Mouse (Mus musculus) liver, embryonic 11.5 days (tissue): ENCODE results near the gene Zfhx2. TPM values are rescaled to one million over a fixed set of nuclear protein-coding genes. Genes with fewer than 3 reads are reported as not detected.
"Not testable (repeated sequence)": the region's sequence is repeated elsewhere in the genome, so short reads cannot be mapped to it uniquely, and the experiment has no call there.

Experiments
- ATAC-seq: fragments of 200-750 bp; cut with Nextera tagmentation; replicated peaks from 2 replicates; pipeline ENCODE4 v1.8.0; 2017; ENCODE audit warnings: moderate number of reproducible peaks, mild to moderate bottlenecking, moderate TSS enrichment, moderate library complexity; ENCODE audit not compliant: low FRiP score
- DNase-seq: peaks from one replicate; pipeline ENCODE4 v3.0.0-alpha.2; 2017; ENCODE audit warnings: low spot score
- H3K27ac ChIP-seq: fragments of 300-500 bp; sonication (generic); 2 replicates; pipeline ENCODE4 v1.5.1; 2014; ENCODE audit warnings: mild to moderate bottlenecking, low read depth, low read length, control low read depth
- H3K27me3 ChIP-seq: fragments of 300-500 bp; sonication (generic); replicated peaks from 2 replicates; pipeline ENCODE4 v1.6.1; 2014; ENCODE audit warnings: low read length, mixed read lengths; ENCODE audit not compliant: control insufficient read depth, insufficient read depth
- H3K36me3 ChIP-seq: fragments of 300-500 bp; sonication (generic); 2 replicates; pipeline ENCODE4 v1.6.1; 2014; ENCODE audit warnings: mild to moderate bottlenecking, low read length, moderate library complexity, mixed read lengths; ENCODE audit not compliant: control insufficient read depth, insufficient read depth
- H3K4me1 ChIP-seq: fragments of 300-500 bp; sonication (generic); replicated peaks from 2 replicates; pipeline ENCODE4 v1.6.1; 2014; ENCODE audit warnings: low read length, mixed read lengths; ENCODE audit not compliant: control insufficient read depth, insufficient read depth
- H3K4me2 ChIP-seq: fragments of 300-500 bp; sonication (generic); 2 replicates; pipeline ENCODE4 v1.6.1; 2014; ENCODE audit warnings: mild to moderate bottlenecking, control low read depth, moderate library complexity
- H3K4me3 ChIP-seq: fragments of 300-500 bp; sonication (generic); 2 replicates; pipeline ENCODE4 v1.5.1; 2014; ENCODE audit warnings: low read depth, low read length, control low read depth
- H3K9ac ChIP-seq: fragments of 300-500 bp; sonication (generic); 2 replicates; pipeline ENCODE4 v1.6.1; 2014; ENCODE audit warnings: low read depth, low read length, control low read depth
- H3K9me3 ChIP-seq: fragments of 300-500 bp; sonication (generic); 2 replicates; pipeline ENCODE4 v1.6.1; 2016; ENCODE audit warnings: low read length, inconsistent platforms, mixed read lengths; ENCODE audit not compliant: control insufficient read depth
- whole genome bisulfite sequencing: fragments of 180-500 bp; shearing (Covaris S2); extraction: QIAGEN DNeasy Blood & Tissue Kit; methylation state at CpG from one replicate; pipeline ENCODE4 v1.1.7; 2014; 5-methylcytosine and 5-hydroxymethylcytosine counted together
- polyA plus RNA-seq: library from polyadenylated mRNA; unstranded; fragments of >200 nt; fragmentation: Nextera tagmentation; extraction: Ambion mirVana; gene quantifications from 2 replicates; pipeline ENCODE4 v1.2.1, GENCODE M21; 2014

Gene Zfhx2
- polyA plus RNA-seq, 1 experiment from 2014 or later: 2.8 TPM

GRCm38 (mm10) chr14:55053708-55054190 lies 38.4 kb downstream of the Zfhx2 start:
- no peak for DNase-seq
- H3K4me3 ChIP-seq: no peak overlapping the region
- no peaks in the 10 kb centered on the region for H3K9me3 ChIP-seq
- peaks cover 5% of the 10 kb centered on the region for H3K4me1 ChIP-seq
- no peak overlapping the region for H3K27ac ChIP-seq
- no peak overlapping the region for H3K4me2 ChIP-seq
- H3K36me3 ChIP-seq: no peaks in the 10 kb centered on the region
- H3K9ac ChIP-seq: no peak overlapping the region
- no peak for ATAC-seq
- H3K27me3 ChIP-seq: peaks cover 3% of the 10 kb centered on the region; the same call in 1 of the 2 replicates
- whole genome bisulfite sequencing: 90% methylated on average over 17 of the region's 17 CpGs

GRCm38 (mm10) chr14:55053050-55053449 lies 39.1 kb downstream of the Zfhx2 start:
- Histone ChIP-seq H3K9me3 (no peaks in the 10 kb centered on the region), H3K27me3 (peaks cover 3% of the 10 kb centered on the region; the same call in 1 of the 2 replicates), H3K9ac (no peak overlapping the region), H3K27ac (no peak overlapping the region), H3K4me2 (no peak overlapping the region), H3K4me1 (no peaks in the 10 kb centered on the region; the same call in 1 of the 2 replicates), H3K36me3 (no peaks in the 10 kb centered on the region), H3K4me3 (no peak overlapping the region)
- DNase-seq (no peak), ATAC-seq (no peak)
- 69% methylated on average over 4 of the region's 4 CpGs for WGBS

- WGBS: 86% methylated on average over 9 of the region's 9 CpGs
- no peaks in the 10 kb centered on the region for H3K4me1 ChIP-seq
- H3K4me3 ChIP-seq: no peak overlapping the region
- ATAC-seq (no peak), DNase-seq (no peak)
- H3K9ac ChIP-seq: no peak overlapping the region
- H3K27ac ChIP-seq: no peak overlapping the region
- H3K9me3 ChIP-seq: no peaks in the 10 kb centered on the region
- no peaks in the 10 kb centered on the region for H3K36me3 ChIP-seq
- H3K27me3 ChIP-seq: peaks cover 3% of the 10 kb centered on the region; the same call in 1 of the 2 replicates
- no peak overlapping the region for H3K4me2 ChIP-seq
Measured at GRCm38 (mm10) chr14:55052496-55052895, 39.6 kb downstream of the Zfhx2 start.

GRCm38 (mm10) chr14:55047971-55048531 lies 44.1 kb downstream of the Zfhx2 start:
- Histone ChIP-seq H3K36me3 (no peaks in the 10 kb centered on the region), H3K9me3 (no peaks in the 10 kb centered on the region), H3K9ac (no peak overlapping the region), H3K4me2 (no peak overlapping the region), H3K27ac (no peak overlapping the region), H3K4me1 (no peaks in the 10 kb centered on the region), H3K4me3 (no peak overlapping the region), H3K27me3 (0 out of 2 replicates have a peak, but pooled peaks cover 3% of the 10 kb centered on the region)
- ATAC-seq: no peak
- 71% methylated on average over 2 of the region's 2 CpGs for WGBS
- DNase-seq: no peak

GRCm38 (mm10) chr14:55043694-55044093 lies 48.4 kb downstream of the Zfhx2 start:
- not testable (repeated sequence) for H3K27ac ChIP-seq, H3K9ac ChIP-seq, H3K4me1 ChIP-seq, ATAC-seq, H3K9me3 ChIP-seq, DNase-seq, H3K36me3 ChIP-seq, H3K27me3 ChIP-seq, H3K4me3 ChIP-seq, H3K4me2 ChIP-seq
- no CpG with 5 or more reads among the region's 2 CpGs for WGBS

- Histone ChIP-seq H3K4me3 (no peak overlapping the region), H3K4me1 (peaks cover 11% of the 10 kb centered on the region), H3K27me3 (no peaks in the 10 kb centered on the region), H3K4me2 (no peak overlapping the region), H3K36me3 (no peaks in the 10 kb centered on the region), H3K9ac (no peak overlapping the region), H3K27ac (no peak overlapping the region), H3K9me3 (no peaks in the 10 kb centered on the region)
- DNase-seq (no peak), ATAC-seq (no peak)
- 61% methylated on average over 19 of the region's 19 CpGs for WGBS
Measured at GRCm38 (mm10) chr14:55032695-55033225, 59.4 kb downstream of the Zfhx2 start.

- no peak overlapping the region for H3K9ac ChIP-seq
- H3K27ac ChIP-seq: no peak overlapping the region
- peaks cover 11% of the 10 kb centered on the region for H3K4me1 ChIP-seq
- peaks cover 2% of the 10 kb centered on the region; the same call in 1 of the 2 replicates for H3K36me3 ChIP-seq
- 9% methylated on average over 11 of the region's 11 CpGs for WGBS
- DNase-seq (no peak), ATAC-seq (peak; percentile 62; the same call in 1 of the 2 replicates)
- H3K9me3 ChIP-seq: no peaks in the 10 kb centered on the region
- H3K27me3 ChIP-seq: no peaks in the 10 kb centered on the region
- no peak overlapping the region for H3K4me3 ChIP-seq
- H3K4me2 ChIP-seq: peak overlapping the region; percentile 19; the same call in 1 of the 2 replicates
Measured at GRCm38 (mm10) chr14:55029034-55029698, 63.0 kb downstream of the Zfhx2 start.

GRCm38 (mm10) chr14:55028333-55028835 lies 63.7 kb downstream of the Zfhx2 start:
- 24% methylated on average over 5 of the region's 5 CpGs for WGBS
- peaks cover 3% of the 10 kb centered on the region for H3K36me3 ChIP-seq
- H3K27me3 ChIP-seq: no peaks in the 10 kb centered on the region
- no peak overlapping the region for H3K4me2 ChIP-seq
- no peaks in the 10 kb centered on the region for H3K9me3 ChIP-seq
- H3K4me1 ChIP-seq: peaks cover 11% of the 10 kb centered on the region
- no peak overlapping the region for H3K27ac ChIP-seq
- ATAC-seq: no peak
- H3K9ac ChIP-seq: no peak overlapping the region
- no peak for DNase-seq
- H3K4me3 ChIP-seq: no peak overlapping the region
